Mouse (Mus musculus): ENCODE data around the gene Dhfr. TPM values are rescaled to one million over a fixed set of nuclear protein-coding genes. Genes with fewer than 3 reads are reported as not detected.

Dhfr gene
- 10.2 and 11.0 TPM in 2 replicates for polyA plus RNA-seq (2015; fragmentation: Nextera tagmentation; extraction: Ambion mirVana)

DNA sequence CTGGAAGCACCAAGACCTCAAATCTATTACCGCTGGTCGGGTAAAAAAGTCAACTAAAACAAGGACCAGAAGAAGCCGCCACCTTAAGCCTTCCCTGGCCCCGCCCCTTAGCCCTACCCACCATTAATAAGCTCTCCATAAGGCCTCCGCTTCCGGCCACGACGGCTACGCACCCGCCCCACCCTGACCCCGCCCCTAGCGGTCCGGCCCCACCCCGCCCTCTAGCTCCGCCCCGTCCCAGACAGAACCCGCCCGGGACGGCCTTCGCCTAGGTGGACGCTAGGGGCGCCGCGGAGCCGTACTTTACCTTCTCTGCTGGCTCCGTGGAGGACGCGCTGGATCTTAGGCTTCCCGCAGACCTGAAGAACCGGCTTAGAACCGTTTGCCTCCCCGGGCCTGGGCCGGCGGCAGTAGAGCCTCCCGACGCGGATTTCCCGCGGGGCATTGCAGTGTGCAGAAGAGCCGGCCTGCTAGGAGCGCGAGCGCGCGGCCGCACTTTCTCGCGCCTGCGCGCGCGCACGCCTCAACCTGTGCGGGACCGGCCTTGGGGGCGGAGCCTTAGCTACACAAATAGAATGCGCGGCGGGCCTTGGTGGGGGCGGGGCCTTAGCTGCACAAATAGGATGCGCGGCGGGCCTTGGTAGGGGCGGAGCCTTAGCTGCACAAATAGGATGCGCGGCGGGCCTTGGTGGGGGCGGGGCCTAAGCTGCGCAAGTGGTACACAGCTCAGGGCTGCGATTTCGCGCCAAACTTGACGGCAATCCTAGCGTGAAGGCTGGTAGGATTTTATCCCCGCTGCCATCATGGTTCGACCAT lies at the start of gene Dhfr, which contains the start of gene Msh3:
TSS of gene Dhfr (plus strand) at position 271 of the 816 bp plus-strand sequence.
TSS of gene Msh3 (minus strand) at position 548 of the 816 bp plus-strand sequence.
- Histone ChIP-seq H3K4me2 (replicated peaks; ENCODE audit: low read depth) (peak within 1 kb of the TSS; percentile 97), H3K4me1 (replicated peaks; ENCODE audit: control insufficient read depth, insufficient read depth, low read length) (0 out of 2 replicates have a peak, but pooled peaks cover 6% of the 10 kb centered on the region), H3K36me3 (ENCODE audit: control insufficient read depth, insufficient read depth) (peaks cover 8% of the 10 kb centered on the region; the same call in 1 of the 2 replicates), H3K9me3 (ENCODE audit: control insufficient read depth) (no peaks in the 10 kb centered on the region), H3K27me3 (replicated peaks; ENCODE audit: control insufficient read depth, insufficient read depth, low read length) (no peaks in the 10 kb centered on the region), H3K4me3 (ENCODE audit: low read depth, low read length) (peak within 1 kb of the TSS; percentile 73), H3K9ac (ENCODE audit: low read depth, low read length) (peak within 1 kb of the TSS; percentile 68), H3K27ac (ENCODE audit: low read depth, low read length) (peak within 1 kb of the TSS; percentile 83)
- TF ChIP-seq CTCF (IDR thresholded peaks at IDR 0.05; ENCODE audit: low read depth), result peak; percentile 85
- peak; percentile 98 for ATAC-seq
- under 1% methylated on average over 76 of the region's 76 CpGs for WGBS

DNA sequence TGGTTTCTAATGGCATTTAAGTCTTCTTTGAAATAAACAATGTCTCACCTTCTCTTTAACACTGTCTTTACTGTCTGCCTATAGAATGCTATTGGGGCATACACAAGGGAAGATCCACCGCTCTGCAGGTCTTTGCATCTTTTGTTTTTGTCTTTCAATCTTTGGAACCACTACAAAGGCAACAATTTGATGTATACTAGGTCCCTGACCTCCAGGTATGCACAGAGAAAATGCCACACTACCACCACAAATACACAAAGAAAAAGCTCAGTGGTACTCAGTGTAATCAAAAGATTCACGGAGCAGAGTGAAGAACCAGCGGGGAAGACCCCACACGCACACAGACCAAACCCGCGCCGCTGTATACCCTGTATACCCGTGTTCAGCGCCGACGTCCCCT lies 48.8 kb upstream of the Dhfr start, which contains the start of gene Gm20379:
TSS of gene Gm20379 (plus strand) at position 301 of the 400 bp plus-strand sequence.
- H3K27ac ChIP-seq (ENCODE audit: low read depth, low read length), result no peak within 1 kb of the TSS
- TF ChIP-seq CTCF (IDR thresholded peaks at IDR 0.05; ENCODE audit: low read depth), result no peak
- no peak within 1 kb of the TSS for H3K9ac ChIP-seq (ENCODE audit: low read depth, low read length)
- no peak within 1 kb of the TSS for H3K4me3 ChIP-seq (ENCODE audit: low read depth, low read length)
- H3K36me3 ChIP-seq (ENCODE audit: control insufficient read depth, insufficient read depth), result peaks cover 21% of the 10 kb centered on the region
- H3K4me1 ChIP-seq (replicated peaks; ENCODE audit: control insufficient read depth, insufficient read depth, low read length), result no peaks in the 10 kb centered on the region
- no peak for ATAC-seq
- H3K4me2 ChIP-seq (replicated peaks; ENCODE audit: low read depth), result no peak within 1 kb of the TSS
- 97% methylated on average over 11 of the region's 11 CpGs for WGBS
- no peaks in the 10 kb centered on the region for H3K27me3 ChIP-seq (replicated peaks; ENCODE audit: control insufficient read depth, insufficient read depth, low read length)
- H3K9me3 ChIP-seq (ENCODE audit: control insufficient read depth), result no peaks in the 10 kb centered on the region

DNA sequence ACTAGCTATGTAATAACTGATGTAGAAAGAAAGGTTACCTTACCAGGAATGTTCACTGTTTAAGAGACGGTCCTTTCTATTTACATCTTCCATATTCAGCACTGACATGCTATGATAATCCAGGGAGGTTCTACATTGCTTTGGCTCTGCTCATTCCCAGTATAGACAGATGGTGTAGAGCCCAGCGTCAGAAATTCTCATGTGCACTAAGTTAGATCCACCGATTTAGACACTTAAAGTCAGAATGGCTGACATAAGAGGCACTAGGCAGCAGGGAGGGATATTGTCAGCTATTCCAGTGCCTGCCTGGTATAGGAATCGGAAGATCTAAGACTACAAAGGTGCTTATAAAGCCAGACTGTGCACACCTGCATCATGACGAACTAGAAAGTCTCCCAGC lies 39.9 kb upstream of the Dhfr start:
- WGBS, result 84% methylated on average over 5 of the region's 5 CpGs
- Histone ChIP-seq H3K4me1 (replicated peaks; ENCODE audit: control insufficient read depth, insufficient read depth, low read length) (no peaks in the 10 kb centered on the region), H3K9me3 (ENCODE audit: control insufficient read depth) (no peaks in the 10 kb centered on the region), H3K9ac (ENCODE audit: low read depth, low read length) (no peak overlapping the region), H3K36me3 (ENCODE audit: control insufficient read depth, insufficient read depth) (peaks cover 15% of the 10 kb centered on the region), H3K27me3 (replicated peaks; ENCODE audit: control insufficient read depth, insufficient read depth, low read length) (no peaks in the 10 kb centered on the region), H3K27ac (ENCODE audit: low read depth, low read length) (no peak overlapping the region), H3K4me2 (replicated peaks; ENCODE audit: low read depth) (no peak overlapping the region), H3K4me3 (ENCODE audit: low read depth, low read length) (no peak overlapping the region)
- TF ChIP-seq CTCF (IDR thresholded peaks at IDR 0.05; ENCODE audit: low read depth), result no peak
- ATAC-seq, result no peak

DNA sequence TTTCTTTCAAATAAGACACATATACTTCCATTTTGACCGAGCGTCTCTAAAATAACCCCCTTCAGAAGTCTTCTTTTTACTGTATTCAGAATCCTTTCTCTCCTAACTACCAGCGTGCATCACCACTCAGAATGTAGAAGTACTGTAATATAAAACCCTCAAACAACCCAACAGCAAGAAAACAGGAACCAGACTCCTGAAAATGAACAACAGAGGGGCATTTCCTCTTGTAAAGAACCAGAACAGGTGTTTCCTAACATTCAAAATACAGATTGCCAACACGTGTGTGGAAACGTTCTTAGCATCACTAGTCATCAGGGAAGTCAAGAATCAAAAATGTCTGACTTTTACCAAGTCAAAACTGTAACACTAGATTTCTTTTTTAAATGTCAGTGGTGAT lies 33.8 kb upstream of the Dhfr start:
- ATAC-seq, result no peak
- Histone ChIP-seq H3K4me2 (replicated peaks; ENCODE audit: low read depth) (no peak overlapping the region), H3K27ac (ENCODE audit: low read depth, low read length) (no peak overlapping the region), H3K27me3 (replicated peaks; ENCODE audit: control insufficient read depth, insufficient read depth, low read length) (no peaks in the 10 kb centered on the region), H3K9me3 (ENCODE audit: control insufficient read depth) (no peaks in the 10 kb centered on the region), H3K36me3 (ENCODE audit: control insufficient read depth, insufficient read depth) (peaks cover 8% of the 10 kb centered on the region; the same call in 1 of the 2 replicates), H3K4me3 (ENCODE audit: low read depth, low read length) (no peak overlapping the region), H3K9ac (ENCODE audit: low read depth, low read length) (no peak overlapping the region), H3K4me1 (replicated peaks; ENCODE audit: control insufficient read depth, insufficient read depth, low read length) (no peaks in the 10 kb centered on the region)
- WGBS, result 87% methylated on average over 5 of the region's 5 CpGs
- no peak for TF ChIP-seq CTCF (IDR thresholded peaks at IDR 0.05; ENCODE audit: low read depth)

DNA sequence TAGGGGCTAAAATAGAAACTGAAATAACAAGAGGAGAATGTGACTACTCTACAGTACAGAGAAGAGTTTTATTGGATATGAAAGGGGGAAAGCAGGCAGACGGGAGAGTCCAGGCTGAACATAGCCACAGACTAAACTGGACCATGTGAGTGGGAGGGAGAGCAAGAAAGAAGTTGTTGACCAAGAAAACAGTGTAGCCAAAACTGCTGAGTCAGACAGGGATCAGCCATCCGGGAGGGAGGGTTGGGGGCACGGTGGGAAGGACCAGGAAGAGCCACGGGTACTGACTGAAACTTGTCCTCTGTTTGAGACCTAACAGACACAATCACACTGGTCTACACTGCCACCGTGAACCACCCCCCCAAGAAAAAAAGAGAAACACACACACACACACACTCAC lies 28.5 kb upstream of the Dhfr start:
- WGBS, result 80% methylated on average over 5 of the region's 5 CpGs
- TF ChIP-seq CTCF (IDR thresholded peaks at IDR 0.05; ENCODE audit: low read depth), result no peak
- no peak for ATAC-seq
- Histone ChIP-seq H3K36me3 (ENCODE audit: control insufficient read depth, insufficient read depth) (no peaks in the 10 kb centered on the region), H3K4me3 (ENCODE audit: low read depth, low read length) (no peak overlapping the region), H3K27me3 (replicated peaks; ENCODE audit: control insufficient read depth, insufficient read depth, low read length) (no peaks in the 10 kb centered on the region), H3K9ac (ENCODE audit: low read depth, low read length) (no peak overlapping the region), H3K4me2 (replicated peaks; ENCODE audit: low read depth) (no peak overlapping the region), H3K9me3 (ENCODE audit: control insufficient read depth) (no peaks in the 10 kb centered on the region), H3K27ac (ENCODE audit: low read depth, low read length) (no peak overlapping the region), H3K4me1 (replicated peaks; ENCODE audit: control insufficient read depth, insufficient read depth, low read length) (no peaks in the 10 kb centered on the region)

DNA sequence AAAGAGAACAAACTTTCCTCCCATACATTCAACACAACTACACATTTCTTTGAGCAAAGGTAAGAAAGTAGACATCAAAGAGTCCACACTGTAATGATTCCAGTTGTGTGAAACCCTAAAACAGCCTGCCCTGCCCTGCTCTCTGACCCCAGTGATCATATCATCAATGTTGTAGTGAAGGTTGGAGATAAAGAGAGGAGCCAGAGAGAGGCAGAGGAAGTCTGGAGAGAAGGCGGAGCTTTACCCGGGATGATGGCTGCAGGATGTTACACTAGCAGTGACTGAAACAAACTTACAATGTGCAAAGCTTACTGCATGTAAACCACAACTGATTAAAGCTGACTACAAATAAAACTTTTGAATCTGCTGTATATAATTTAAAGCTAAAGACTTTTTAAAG lies 26.5 kb upstream of the Dhfr start:
- no peak overlapping the region for H3K27ac ChIP-seq (ENCODE audit: low read depth, low read length)
- no peaks in the 10 kb centered on the region for H3K9me3 ChIP-seq (ENCODE audit: control insufficient read depth)
- no peak for TF ChIP-seq CTCF (IDR thresholded peaks at IDR 0.05; ENCODE audit: low read depth)
- no peaks in the 10 kb centered on the region for H3K4me1 ChIP-seq (replicated peaks; ENCODE audit: control insufficient read depth, insufficient read depth, low read length)
- no peak overlapping the region for H3K4me2 ChIP-seq (replicated peaks; ENCODE audit: low read depth)
- ATAC-seq, result no peak; the same call in 1 of the 2 replicates
- H3K27me3 ChIP-seq (replicated peaks; ENCODE audit: control insufficient read depth, insufficient read depth, low read length), result no peaks in the 10 kb centered on the region
- no peak overlapping the region for H3K4me3 ChIP-seq (ENCODE audit: low read depth, low read length)
- WGBS, result 49% methylated on average over 2 of the region's 2 CpGs
- H3K9ac ChIP-seq (ENCODE audit: low read depth, low read length), result no peak overlapping the region
- no peaks in the 10 kb centered on the region for H3K36me3 ChIP-seq (ENCODE audit: control insufficient read depth, insufficient read depth)
